Mouse (Mus musculus) limb, embryonic 15.5 days (tissue): Measurements from ENCODE around the gene Vax1. TPM values are rescaled to one million over a fixed set of nuclear protein-coding genes. Genes with fewer than 3 reads are reported as not detected.
A peak's percentile ranks its signal among the peaks of the same experiment; 100 is the strongest.

Experiments used
- ATAC-seq: fragments of 200-750 bp; cut with Nextera tagmentation; 2 replicates; pipeline ENCODE4 v1.8.0; 2017; ENCODE audit warnings: low read depth, moderate TSS enrichment; ENCODE audit not compliant: insufficient number of reproducible peaks, low FRiP score, low TSS enrichment
- H3K27ac ChIP-seq: fragments of 300-500 bp; sonication (generic); 2 replicates; pipeline ENCODE4 v1.5.1; 2015; ENCODE audit warnings: moderate library complexity, mild to moderate bottlenecking, inconsistent platforms
- H3K27me3 ChIP-seq: fragments of 300-500 bp; sonication (generic); 2 replicates; pipeline ENCODE4 v1.6.1; 2015; ENCODE audit warnings: inconsistent platforms
- H3K36me3 ChIP-seq: fragments of 300-500 bp; sonication (generic); 2 replicates; pipeline ENCODE4 v1.6.1; 2015; ENCODE audit warnings: inconsistent platforms
- H3K4me1 ChIP-seq: fragments of 300-500 bp; sonication (generic); 2 replicates; pipeline ENCODE4 v1.6.1; 2015; ENCODE audit warnings: inconsistent platforms
- H3K4me2 ChIP-seq: fragments of 300-500 bp; sonication (generic); 2 replicates; pipeline ENCODE4 v1.6.1; 2015; ENCODE audit warnings: mild to moderate bottlenecking, inconsistent platforms
- H3K4me3 ChIP-seq: fragments of 300-500 bp; sonication (generic); 2 replicates; pipeline ENCODE4 v1.5.1; 2015; ENCODE audit warnings: mild to moderate bottlenecking, inconsistent platforms
- H3K9ac ChIP-seq: fragments of 300-500 bp; sonication (generic); 2 replicates; pipeline ENCODE4 v1.6.1; 2015; ENCODE audit warnings: inconsistent platforms
- H3K9me3 ChIP-seq: fragments of 300-500 bp; sonication (generic); 2 replicates; pipeline ENCODE4 v1.6.1; 2016; ENCODE audit warnings: inconsistent platforms
- WGBS: fragments of 180-500 bp; shearing (Covaris S2); methylation state at CpG from one replicate; pipeline ENCODE4 v1.1.7; 2015; 5-methylcytosine and 5-hydroxymethylcytosine counted together
- polyA plus RNA-seq: library from polyadenylated mRNA; unstranded; fragments of >200 nt; fragmentation: Nextera tagmentation; extraction: Ambion mirVana; gene quantifications from 2 replicates; pipeline ENCODE4 v1.2.1, GENCODE M21; 2015

Vax1 gene
- not detected in 2 replicates for polyA plus RNA-seq

- peak within 1 kb of the TSS; percentile 41 for H3K4me2 ChIP-seq
- no peak for ATAC-seq
- H3K27me3 ChIP-seq = peaks cover 97% of the 10 kb centered on the region
- no peaks in the 10 kb centered on the region for H3K36me3 ChIP-seq
- peaks cover 44% of the 10 kb centered on the region for H3K4me1 ChIP-seq
- H3K27ac ChIP-seq = no peak within 1 kb of the TSS
- H3K9ac ChIP-seq = 0 out of 2 replicates have a peak within 1 kb of the TSS, but pooled peaks have one; percentile 3
- under 1% methylated on average over 54 of the region's 54 CpGs for WGBS
- peak within 1 kb of the TSS; percentile 24 for H3K4me3 ChIP-seq
- H3K9me3 ChIP-seq = no peaks in the 10 kb centered on the region
Measured at GRCm38 (mm10) chr19:59169936-59170765, at the start of gene Vax1. TSS of gene Vax1 (minus strand) at chr19:59170056.

- H3K9ac ChIP-seq = no peak within 1 kb of the TSS
- H3K9me3 ChIP-seq = no peaks in the 10 kb centered on the region
- no peaks in the 10 kb centered on the region for H3K27me3 ChIP-seq
- H3K27ac ChIP-seq = no peak within 1 kb of the TSS
- H3K4me1 ChIP-seq = no peaks in the 10 kb centered on the region
- no peak within 1 kb of the TSS for H3K4me2 ChIP-seq
- H3K36me3 ChIP-seq = no peaks in the 10 kb centered on the region
- 87% methylated on average over 8 of the region's 8 CpGs for WGBS
- no peak within 1 kb of the TSS for H3K4me3 ChIP-seq
- no peak for ATAC-seq
Measured at GRCm38 (mm10) chr19:59218991-59219390, 49.1 kb upstream of the Vax1 start, which contains the start of gene Kcnk18. TSS of gene Kcnk18 (plus strand) at chr19:59219214.

- H3K9me3 ChIP-seq = no peaks in the 10 kb centered on the region
- no peak overlapping the region for H3K27ac ChIP-seq
- no peaks in the 10 kb centered on the region for H3K27me3 ChIP-seq
- H3K4me3 ChIP-seq = no peak overlapping the region
- no peak for ATAC-seq
- H3K4me2 ChIP-seq = no peak overlapping the region
- H3K36me3 ChIP-seq = no peaks in the 10 kb centered on the region
- no peak overlapping the region for H3K9ac ChIP-seq
- WGBS = 77% methylated on average over 3 of the region's 3 CpGs
- H3K4me1 ChIP-seq = no peaks in the 10 kb centered on the region
Measured at GRCm38 (mm10) chr19:59216891-59217290, 47.0 kb upstream of the Vax1 start.

GRCm38 (mm10) chr19:59208986-59209385 is 39.1 kb upstream of the Vax1 start:
- Histone ChIP-seq H3K4me2 (no peak overlapping the region), H3K27me3 (peaks cover 11% of the 10 kb centered on the region), H3K36me3 (no peaks in the 10 kb centered on the region), H3K4me3 (no peak overlapping the region), H3K9me3 (no peaks in the 10 kb centered on the region), H3K27ac (no peak overlapping the region), H3K4me1 (no peaks in the 10 kb centered on the region), H3K9ac (no peak overlapping the region)
- whole genome bisulfite sequencing = 70% methylated on average over 2 of the region's 2 CpGs
- no peak for ATAC-seq

- Histone ChIP-seq H3K27ac (no peak overlapping the region), H3K4me2 (no peak overlapping the region), H3K4me3 (no peak overlapping the region), H3K4me1 (no peaks in the 10 kb centered on the region), H3K9me3 (no peaks in the 10 kb centered on the region), H3K9ac (no peak overlapping the region), H3K36me3 (no peaks in the 10 kb centered on the region), H3K27me3 (peaks cover 11% of the 10 kb centered on the region)
- 27% methylated on average over 5 of the region's 5 CpGs for WGBS
- no peak for ATAC-seq
Measured at GRCm38 (mm10) chr19:59208475-59208874, 38.6 kb upstream of the Vax1 start.

- H3K27ac ChIP-seq = no peak overlapping the region
- no peak overlapping the region for H3K9ac ChIP-seq
- no peaks in the 10 kb centered on the region for H3K36me3 ChIP-seq
- peaks cover 57% of the 10 kb centered on the region for H3K27me3 ChIP-seq
- H3K4me1 ChIP-seq = peaks cover 8% of the 10 kb centered on the region
- no peak overlapping the region for H3K4me2 ChIP-seq
- H3K4me3 ChIP-seq = no peak overlapping the region
- 37% methylated on average over 7 of the region's 7 CpGs for WGBS
- ATAC-seq = no peak
- no peaks in the 10 kb centered on the region for H3K9me3 ChIP-seq
Measured at GRCm38 (mm10) chr19:59198161-59198560, 28.3 kb upstream of the Vax1 start.

- H3K9ac ChIP-seq = no peak overlapping the region
- 5% methylated on average over 15 of the region's 15 CpGs for WGBS
- 0 out of 2 replicates have a peak, but pooled peaks have one; percentile 58 for ATAC-seq
Measured at GRCm38 (mm10) chr19:59196111-59196666, 26.3 kb upstream of the Vax1 start.

GRCm38 (mm10) chr19:59195181-59195770 is 25.4 kb upstream of the Vax1 start:
- 6% methylated on average over 9 of the region's 9 CpGs for WGBS
- no peaks in the 10 kb centered on the region for H3K36me3 ChIP-seq
- ATAC-seq = no peak

More at GRCm38 (mm10) chr19:59196111-59196666, 26.3 kb upstream of the Vax1 start:
- H3K4me2 ChIP-seq = no peak overlapping the region
- no peaks in the 10 kb centered on the region for H3K9me3 ChIP-seq
- no peaks in the 10 kb centered on the region for H3K36me3 ChIP-seq
- peaks cover 8% of the 10 kb centered on the region for H3K4me1 ChIP-seq
- H3K4me3 ChIP-seq = no peak overlapping the region
- peaks cover 75% of the 10 kb centered on the region for H3K27me3 ChIP-seq
- H3K27ac ChIP-seq = no peak overlapping the region

GRCm38 (mm10) chr19:59193986-59194820 is 24.3 kb upstream of the Vax1 start:
- under 1% methylated on average over 50 of the region's 50 CpGs for WGBS
- Histone ChIP-seq H3K36me3 (no peaks in the 10 kb centered on the region), H3K4me2 (peak overlapping the region; percentile 41), H3K9ac (no peak overlapping the region), H3K4me3 (peak overlapping the region; percentile 31), H3K27ac (no peak overlapping the region), H3K9me3 (no peaks in the 10 kb centered on the region), H3K27me3 (peaks cover 90% of the 10 kb centered on the region), H3K4me1 (peaks cover 8% of the 10 kb centered on the region)
- no peak for ATAC-seq

More at GRCm38 (mm10) chr19:59195181-59195770, 25.4 kb upstream of the Vax1 start:
- H3K4me3 ChIP-seq = no peak overlapping the region
- H3K27me3 ChIP-seq = peaks cover 84% of the 10 kb centered on the region
- H3K4me2 ChIP-seq = no peak overlapping the region
- no peak overlapping the region for H3K27ac ChIP-seq
- no peak overlapping the region for H3K9ac ChIP-seq
- H3K9me3 ChIP-seq = no peaks in the 10 kb centered on the region
- peaks cover 8% of the 10 kb centered on the region for H3K4me1 ChIP-seq

GRCm38 (mm10) chr19:59193456-59193855 is 23.6 kb upstream of the Vax1 start:
- H3K4me2 ChIP-seq = 0 out of 2 replicates have a peak overlapping the region, but pooled peaks have one; percentile 41
- 2% methylated on average over 10 of the region's 10 CpGs for WGBS

GRCm38 (mm10) chr19:59192491-59192890 is 22.6 kb upstream of the Vax1 start:
- ATAC-seq = no peak
- Histone ChIP-seq H3K9ac (no peak overlapping the region), H3K36me3 (no peaks in the 10 kb centered on the region), H3K27ac (no peak overlapping the region), H3K4me1 (peaks cover 8% of the 10 kb centered on the region), H3K9me3 (no peaks in the 10 kb centered on the region), H3K4me2 (no peak overlapping the region), H3K4me3 (no peak overlapping the region), H3K27me3 (peaks cover 94% of the 10 kb centered on the region)
- WGBS = 8% methylated on average over 2 of the region's 2 CpGs

More at GRCm38 (mm10) chr19:59193456-59193855, 23.6 kb upstream of the Vax1 start:
- peaks cover 94% of the 10 kb centered on the region for H3K27me3 ChIP-seq
- H3K9me3 ChIP-seq = no peaks in the 10 kb centered on the region
- H3K4me3 ChIP-seq = peak overlapping the region; percentile 31
- H3K27ac ChIP-seq = no peak overlapping the region
- H3K9ac ChIP-seq = no peak overlapping the region
- no peaks in the 10 kb centered on the region for H3K36me3 ChIP-seq
- peaks cover 8% of the 10 kb centered on the region for H3K4me1 ChIP-seq
- ATAC-seq = no peak
